Mouse (Mus musculus): ENCODE measurements around the gene Smim14.

DNA sequence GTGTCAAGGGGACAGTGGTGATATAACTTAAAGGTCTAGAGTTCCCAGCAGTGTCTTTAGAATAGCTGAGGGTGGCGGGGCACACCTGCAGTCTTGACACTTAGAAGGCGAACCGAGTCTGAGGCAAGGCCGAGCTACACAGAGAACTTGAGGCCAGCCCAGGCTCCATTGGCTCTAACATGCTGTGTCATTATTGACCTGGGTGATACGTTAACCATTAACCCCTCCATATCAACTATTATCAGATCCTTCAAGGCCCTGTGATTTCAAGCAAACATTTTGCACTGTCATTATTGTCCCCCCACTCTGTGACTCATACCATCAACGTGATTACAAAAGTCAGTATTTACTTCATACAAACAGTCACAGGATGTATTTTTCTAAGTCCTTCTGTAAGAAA is 112.8 kb downstream of the Smim14 start:
- TF ChIP-seq CTCF (IDR thresholded peaks at IDR 0.05; ENCODE audit: control insufficient read depth, insufficient read depth, low read length) (no peak), POLR2A (IDR thresholded peaks at IDR 0.05; ENCODE audit: borderline replicate concordance, control insufficient read depth, low read depth, low read length) (no peak)
